Mouse (Mus musculus) CH12F3 (cell line): Measurements from ENCODE around the gene Spats2l.

Experiments used
- in situ Hi-C: fragments of 300-500 bp; cut with MboI; formaldehyde crosslinking; loops from 2 replicates; pipeline ENCODE4 v1.14.3; 2020; ENCODE audit warnings: low sequenced_read_pairs

The Spats2l gene

DNA sequence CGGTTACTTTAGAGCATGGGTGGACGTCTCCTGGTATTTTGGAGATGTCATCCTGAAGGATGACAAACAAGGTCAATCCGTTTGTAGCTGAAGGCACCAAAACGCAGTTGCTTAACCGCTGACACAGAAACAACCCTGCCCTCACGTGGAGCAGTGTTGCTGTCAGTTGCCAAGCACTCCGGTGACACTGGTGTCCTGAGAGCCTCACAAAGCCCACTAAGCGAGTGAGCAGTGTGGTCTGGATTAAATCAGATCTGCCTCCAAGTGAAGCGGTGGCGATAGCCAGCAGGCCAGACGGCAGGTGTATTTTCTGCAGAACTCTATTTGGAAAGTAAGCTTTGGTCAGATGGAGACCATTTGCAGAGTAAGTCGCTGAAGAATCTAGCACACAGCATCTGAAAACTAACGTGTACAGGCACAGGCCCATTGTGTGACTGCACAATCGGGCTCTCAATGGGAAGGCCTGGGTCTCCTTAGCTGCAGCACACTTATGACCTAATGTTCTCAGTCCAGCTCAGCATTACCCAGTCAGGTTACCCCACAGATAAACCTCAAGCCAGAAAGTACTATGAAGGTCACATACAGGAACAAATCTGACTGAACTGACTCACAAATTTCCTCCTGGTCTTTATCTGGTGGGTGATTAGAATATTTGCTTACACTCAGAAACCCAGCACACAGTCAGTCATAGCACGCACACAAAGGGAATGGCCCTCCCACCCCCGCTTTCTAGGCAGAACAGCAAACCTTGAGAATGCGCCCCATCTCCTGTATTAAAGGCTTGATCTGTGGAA, 51.2 kb downstream of the Spats2l start:
- in situ Hi-C loops: no loop called here

DNA sequence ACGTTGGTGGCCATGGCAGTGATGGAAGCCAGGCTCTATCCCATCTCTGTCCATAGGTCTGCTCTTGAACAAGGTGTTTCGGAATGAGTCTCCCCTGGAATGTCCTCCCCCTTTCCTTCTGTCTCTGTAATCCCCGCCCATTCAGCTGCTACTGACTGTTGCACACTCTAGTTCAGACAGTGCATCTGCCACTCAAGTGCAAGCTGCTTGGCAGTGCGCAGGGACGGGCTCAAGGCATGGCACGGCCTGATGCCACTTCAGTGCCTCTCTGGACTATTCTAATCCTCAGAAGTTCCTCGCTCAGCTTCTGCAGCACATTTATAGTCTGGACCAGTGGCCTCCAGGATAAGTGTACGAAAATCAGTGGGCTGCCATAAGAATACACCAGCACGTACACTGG, 52.3 kb downstream of the Spats2l start:
- in situ Hi-C loops: no loop called here

DNA sequence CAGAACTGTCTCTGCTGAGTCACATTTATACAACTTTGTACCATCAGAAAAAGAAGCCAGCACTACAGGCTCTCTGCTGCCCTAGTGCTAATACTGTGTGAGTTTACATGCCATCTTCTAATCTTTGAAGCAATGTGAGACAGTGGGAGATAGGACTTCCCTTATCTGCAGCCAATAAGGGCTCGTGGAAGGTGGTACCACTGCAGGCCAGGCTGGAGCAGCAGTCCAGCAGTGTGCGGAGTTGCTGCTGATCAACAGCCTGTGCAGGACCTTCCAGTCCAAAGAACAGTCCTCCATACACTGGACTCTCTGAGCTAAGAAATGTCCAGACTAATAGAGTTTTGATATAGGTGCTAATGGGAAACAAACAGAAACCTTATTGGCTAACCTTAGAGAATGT, 59.2 kb downstream of the Spats2l start:
- in situ Hi-C loops: no loop called here

DNA sequence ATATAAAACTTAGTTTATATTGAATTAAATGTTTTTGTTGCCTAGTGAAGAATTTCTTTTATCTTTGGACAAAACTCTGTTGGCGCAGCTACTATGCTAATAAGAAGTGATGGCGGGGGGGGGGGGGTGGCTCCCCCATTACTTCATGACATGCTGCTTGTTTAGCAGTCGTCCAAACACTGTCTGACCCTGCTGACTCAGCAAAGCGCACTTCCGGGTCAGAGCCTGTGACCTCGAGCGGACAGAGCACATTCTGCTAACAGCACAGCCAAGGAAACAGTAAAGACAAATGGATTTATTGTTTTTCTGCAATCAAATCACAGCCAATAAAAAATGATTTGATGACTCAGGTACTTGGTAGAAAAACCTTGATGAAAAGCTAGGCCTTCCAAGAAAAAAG, 61.2 kb downstream of the Spats2l start:
- in situ Hi-C loops: no loop called here

DNA sequence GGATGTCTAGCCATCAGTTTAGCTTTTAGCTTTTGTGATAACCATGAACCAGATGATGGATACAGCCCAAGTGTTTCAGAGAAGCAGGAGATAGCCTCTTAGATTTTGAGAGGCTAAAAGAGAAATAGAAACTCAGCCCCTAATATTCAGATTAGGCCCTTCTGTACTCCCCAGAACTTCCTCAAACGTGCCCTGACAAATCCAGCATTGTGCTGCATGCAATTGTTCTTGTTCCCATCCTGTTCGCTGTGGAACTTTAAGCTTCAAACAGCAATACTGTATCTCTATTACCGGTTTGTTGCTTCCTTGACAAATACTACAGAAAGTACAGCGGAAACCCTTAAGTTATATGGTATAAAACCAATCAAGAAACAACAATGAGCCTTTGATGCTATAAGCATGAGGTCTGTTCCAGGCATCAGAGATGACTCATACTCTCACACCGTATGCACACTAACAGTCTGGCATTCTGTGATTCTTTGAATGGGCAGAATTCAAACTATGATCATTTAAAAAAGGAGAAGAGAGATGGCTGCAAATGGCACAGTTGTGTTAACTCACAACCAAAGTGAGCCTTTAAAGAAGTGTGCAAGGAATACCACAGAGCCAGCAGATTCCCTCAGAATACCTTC, 62.8 kb downstream of the Spats2l start:
- in situ Hi-C loops: no loop called here

DNA sequence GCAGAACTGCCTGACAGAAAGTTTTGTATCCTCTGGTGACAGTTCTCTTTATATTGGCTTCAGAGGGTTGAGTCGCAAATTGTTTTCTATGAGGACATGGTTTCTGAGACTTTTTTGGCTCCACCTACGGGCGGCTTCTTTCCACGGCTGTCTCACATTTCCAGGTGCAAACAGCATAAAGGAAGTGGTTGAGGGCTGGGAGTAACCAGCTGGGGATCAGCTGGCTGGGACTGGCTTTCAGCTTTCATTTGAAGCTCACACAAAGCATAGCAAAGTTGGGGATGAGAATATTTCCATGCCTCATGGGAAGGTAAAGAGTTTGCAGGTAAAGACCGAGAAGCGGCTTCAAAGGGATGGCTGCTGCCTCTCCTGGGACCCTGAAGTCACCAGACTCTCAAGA, 65.9 kb downstream of the Spats2l start:
- in situ Hi-C loops: no loop called here

DNA sequence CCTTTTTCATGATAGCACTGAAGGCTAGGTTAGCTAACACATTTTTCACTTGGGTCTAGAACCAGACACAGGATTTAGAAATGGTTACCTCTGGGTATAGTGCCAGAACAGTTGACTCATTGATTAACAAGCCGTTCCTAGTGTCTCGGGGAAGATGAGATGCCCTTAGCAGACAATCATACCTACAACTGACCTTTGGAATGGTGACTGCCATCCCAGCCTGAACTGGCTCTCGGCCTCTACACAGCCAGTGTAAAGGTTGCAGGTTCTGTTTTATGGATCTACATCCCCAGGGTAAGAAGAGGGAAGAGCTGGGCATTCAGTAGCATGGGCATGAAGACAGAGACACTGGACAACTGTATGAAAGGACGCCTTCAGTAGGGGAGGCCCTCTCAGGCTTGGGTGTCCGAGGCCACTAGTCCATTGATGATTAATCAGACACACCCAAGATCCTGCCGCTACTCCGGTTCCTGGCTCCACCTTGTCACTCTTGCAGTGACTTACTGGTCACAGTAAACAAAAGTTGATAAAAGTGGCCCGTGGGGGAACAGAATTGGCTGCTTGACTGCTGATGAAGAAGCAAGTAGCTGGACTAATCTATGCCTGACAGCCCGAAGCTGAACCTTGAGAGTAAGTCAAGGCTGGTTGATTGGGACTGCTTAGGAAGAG, 71.2 kb downstream of the Spats2l start:
- in situ Hi-C loops: no loop called here

DNA sequence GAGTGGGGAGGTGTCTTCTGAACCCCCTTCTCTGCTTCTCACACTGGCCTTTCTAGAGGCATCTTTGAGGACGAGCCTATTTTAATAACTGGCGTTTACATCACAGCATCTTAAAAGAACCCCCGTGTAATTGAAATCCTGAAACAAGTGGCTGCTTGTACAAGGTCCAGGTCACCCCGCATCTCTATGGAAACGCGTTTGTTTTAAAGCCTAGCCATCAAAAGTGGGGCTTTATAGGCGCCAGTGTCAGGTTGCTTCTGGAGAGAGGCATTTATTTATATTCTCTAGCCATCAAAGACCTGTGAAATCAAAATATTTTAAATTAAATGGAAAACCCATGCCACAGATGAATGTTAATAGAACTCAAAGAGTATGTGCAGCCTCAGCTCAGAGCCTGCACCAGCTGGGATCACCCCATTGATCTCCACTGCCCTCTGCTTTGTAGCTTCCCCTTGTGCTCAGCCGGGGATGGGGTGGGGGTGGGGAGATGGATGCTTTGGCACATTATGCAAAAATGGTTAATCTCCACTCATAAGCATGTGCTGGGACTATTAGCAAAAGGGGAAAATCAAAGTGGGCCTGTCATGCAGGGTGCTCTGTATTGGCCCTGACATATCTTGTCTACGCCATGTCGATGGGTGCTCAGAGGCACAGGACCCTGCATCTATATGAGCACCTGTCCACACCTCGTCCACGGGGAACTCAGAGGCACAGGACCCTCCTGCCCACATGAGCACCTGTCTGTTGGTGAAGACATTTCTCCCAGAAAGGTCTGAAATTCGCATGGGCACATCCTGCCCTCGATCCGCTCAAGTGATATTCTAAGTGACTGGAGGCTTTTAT, 73.1 kb downstream of the Spats2l start:
- in situ Hi-C loops: no loop called here

DNA sequence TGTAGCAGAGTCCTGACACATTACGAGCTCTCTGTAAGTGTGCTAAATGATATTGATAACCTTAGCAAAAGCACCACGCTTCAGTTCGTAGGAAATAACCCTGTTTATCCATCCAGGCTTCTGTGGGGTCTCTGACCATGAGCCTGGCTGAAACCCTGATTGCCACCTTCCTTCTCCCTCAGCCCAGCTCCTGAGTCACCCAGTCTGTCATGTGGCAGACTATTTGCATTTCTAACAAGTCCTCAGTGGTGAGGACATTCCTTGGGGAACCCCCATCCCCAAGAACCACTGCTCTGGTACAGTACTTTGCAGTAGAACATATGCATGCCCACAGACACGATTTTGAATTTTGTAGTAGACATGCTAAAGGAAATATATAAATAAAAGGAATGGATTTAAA, 75.1 kb downstream of the Spats2l start:
- in situ Hi-C loops: no loop called here

DNA sequence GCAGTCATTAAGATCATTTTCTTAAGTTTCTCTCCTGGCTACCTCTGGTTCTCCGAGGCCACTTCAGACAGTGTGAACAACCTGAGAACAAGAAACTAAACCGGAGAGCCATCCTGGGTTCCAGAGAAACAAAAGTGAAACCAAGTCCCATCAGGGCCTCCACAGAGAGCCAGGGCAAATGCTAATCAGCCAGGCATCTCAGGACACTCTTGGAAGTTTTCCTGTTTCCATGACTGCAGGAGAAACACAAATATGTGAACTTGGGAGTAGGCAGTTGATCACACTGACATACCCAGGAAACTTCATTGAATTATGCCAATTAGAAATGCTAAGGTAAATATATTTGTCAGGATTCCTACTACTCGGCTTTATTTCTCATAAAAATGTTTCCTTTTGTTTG, 76.0 kb downstream of the Spats2l start:
- in situ Hi-C loops: no loop called here

DNA sequence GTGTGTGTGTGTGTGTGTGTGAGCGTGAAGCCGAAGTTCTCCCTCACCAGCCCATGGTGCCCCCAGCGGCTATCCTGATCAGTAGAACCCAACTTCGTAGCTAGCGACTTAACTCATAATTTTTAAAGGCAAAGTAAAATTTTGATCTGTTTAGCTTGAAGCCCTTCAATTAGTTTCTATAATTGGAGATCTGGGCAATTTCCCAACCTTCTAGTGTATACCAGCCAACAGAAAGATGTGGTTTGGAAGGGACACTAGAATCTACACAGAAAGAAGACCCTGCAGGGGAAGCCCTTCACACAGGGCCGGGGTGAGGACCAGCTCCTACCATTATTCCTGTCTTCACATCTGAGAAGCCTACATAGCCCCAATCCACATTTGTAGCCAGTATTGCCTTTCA, 77.9 kb downstream of the Spats2l start:
- in situ Hi-C loops: no loop called here

DNA sequence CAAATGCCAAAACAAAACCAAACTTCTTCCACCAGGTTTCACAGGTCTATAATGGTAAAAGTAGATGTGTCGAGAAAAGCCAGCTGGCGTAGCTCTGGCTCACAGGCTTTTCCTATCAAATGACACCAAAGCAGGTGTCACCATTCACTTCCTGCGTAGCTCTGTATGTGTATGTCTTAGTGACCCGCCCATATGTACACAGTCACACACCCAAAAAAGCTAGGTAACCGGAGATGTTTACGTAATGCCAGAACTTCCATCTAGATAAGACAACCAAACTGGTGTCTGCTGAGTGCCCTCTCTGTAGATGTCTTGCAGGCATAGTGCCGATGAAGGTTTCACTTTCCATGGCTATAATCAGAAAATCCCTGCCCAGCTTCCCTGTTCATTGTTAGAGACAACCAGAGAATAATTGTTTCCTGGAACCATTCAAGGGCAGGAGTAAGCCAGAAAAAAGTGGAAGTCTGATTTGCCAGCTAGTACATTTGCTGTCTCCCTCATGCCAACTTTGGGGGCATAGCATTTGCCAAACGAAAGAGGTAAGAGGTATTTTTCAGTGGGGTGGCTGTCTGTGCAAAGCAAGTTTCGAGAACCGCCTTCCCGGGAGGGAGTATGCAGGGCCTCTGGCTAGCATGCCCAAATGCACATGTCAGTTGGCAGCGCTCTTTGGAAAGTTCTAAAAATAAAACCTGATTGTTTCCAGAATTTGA, 78.8 kb downstream of the Spats2l start:
- in situ Hi-C loops: no loop called here

DNA sequence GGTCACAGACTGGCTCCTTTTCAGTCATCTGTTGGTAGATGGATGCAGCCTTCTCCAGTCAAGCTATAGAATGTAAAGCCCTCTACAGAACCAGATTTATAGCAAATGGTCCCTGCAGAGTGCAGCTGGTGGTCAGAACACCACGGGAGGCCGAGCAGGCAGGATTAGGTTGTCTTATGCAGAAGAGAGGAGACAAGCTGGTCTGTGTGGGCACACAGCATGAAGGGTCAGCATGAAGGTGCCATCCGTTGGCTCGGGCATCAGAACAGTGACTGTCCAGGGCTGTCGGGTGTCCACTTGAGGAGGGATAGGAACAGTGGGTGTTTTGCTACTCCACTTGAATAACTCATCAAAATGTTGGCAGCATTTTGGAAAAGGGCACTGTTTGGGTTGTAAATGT, 83.8 kb downstream of the Spats2l start:
- in situ Hi-C loops: no loop called here

DNA sequence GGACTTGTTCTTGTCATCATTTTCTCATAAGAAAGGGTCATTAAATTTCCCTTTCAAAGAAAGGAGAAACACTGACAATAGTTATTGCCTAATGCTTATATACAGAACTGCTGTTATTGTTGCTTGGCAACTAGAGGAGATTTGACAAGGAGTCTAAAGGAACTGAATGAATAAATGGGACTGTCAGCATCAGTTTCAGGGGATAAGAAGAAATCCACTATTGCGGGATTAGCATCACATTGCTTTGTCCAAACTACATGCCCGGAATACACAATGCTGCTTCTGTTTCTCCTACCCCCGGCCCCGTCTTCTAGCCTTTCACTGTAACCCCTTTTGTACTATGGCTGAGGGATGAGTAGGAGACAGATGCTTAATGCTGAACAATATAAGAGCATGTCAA, 88.1 kb downstream of the Spats2l start:
- in situ Hi-C loops: no loop called here

DNA sequence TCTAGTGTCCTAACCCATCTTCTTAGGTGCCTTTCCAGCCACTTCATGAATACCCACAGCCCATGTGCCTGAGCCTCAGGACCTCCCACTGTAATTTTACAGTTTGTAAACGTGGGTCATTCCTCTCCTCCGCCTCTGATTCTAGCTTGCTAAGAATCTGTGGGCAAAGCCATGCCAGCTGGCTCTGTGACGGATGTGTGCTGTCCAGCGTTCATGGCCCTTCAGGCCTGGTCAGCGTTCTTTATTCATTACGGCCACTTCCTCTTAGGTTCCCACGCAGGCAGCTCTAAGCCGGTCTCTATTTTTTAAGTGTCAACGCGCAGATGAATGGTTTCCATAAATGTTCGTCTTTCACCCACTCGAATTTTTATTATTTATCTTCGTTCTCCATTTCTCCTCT, 94.7 kb downstream of the Spats2l start:
- in situ Hi-C loops: no loop called here

DNA sequence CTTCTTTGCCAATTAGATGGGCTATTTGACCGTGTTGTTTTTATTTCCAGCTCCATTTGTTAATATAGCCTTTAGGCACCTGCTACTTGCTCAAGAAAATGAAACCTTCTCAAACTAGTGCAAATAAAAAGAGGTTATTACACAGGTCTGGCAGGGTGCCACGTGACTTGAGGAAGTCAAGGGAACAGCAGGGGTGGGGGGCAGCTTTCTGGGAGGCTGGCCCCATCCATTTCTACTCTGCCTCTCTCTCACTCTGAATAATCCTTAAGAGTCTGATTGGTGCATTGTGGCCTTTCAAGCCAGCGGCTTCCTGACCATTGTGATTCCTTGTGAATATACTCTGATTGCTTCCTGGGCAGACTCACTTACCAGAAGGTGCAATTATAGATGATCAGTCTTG, 98.0 kb downstream of the Spats2l start:
- in situ Hi-C loops: no loop called here

DNA sequence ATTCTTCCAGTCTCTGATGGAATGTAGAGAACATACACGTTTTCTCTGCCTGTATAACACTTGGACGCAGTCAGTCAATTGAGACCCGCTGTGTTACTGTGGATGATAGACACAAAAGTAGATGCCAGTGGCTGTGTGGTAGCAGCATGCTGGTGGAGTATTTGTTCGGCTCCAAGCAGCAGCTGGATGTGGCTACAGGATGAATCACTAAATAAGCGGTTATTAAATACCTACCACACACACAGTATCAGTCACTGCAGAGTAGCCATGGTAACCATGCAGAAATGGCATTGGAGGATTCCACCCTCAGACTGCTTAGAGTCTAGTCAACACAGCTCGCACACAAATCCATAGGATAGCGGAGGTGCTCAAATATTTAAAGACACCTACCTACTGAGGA, 100.0 kb downstream of the Spats2l start:
- in situ Hi-C loops: no loop called here

DNA sequence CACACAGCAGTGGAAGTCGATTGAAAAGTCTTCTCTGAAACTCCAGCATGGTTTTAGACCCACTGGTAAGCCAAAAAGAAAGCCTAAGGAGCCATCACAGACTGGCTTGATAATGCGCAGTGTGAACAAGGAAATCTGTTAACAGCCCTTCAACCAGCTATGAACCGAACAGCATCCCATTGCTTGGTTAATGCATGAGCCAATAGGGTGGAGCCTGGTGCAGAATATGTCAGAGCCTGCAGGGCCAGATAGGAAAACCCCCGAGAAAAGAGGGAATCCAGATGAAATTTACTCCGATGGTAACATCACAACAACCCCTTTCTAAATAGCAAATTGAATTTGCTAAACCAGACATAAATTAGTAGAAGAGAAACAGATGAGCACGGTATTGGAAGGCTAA, 101.1 kb downstream of the Spats2l start:
- in situ Hi-C loops: no loop called here

DNA sequence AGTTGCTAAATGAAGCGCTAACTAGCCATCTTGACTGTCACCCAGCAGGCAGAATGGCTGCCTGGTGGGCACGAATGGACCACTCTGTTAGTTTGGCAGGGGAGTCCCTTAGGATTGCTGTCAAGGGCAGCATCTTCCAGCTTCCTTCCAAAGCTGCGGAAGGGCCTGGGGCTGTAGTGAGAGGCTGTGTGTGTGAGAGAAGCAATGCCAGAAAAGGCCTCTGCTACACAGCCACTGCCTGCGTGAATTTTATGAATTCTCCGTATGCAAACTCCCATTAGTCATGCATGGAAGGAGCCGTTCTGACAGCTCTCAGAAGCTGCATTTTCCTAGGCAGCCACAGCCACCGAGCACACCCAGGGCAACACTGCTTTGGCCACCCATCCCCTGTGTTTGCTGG, 101.5 kb downstream of the Spats2l start:
- in situ Hi-C loops: no loop called here

DNA sequence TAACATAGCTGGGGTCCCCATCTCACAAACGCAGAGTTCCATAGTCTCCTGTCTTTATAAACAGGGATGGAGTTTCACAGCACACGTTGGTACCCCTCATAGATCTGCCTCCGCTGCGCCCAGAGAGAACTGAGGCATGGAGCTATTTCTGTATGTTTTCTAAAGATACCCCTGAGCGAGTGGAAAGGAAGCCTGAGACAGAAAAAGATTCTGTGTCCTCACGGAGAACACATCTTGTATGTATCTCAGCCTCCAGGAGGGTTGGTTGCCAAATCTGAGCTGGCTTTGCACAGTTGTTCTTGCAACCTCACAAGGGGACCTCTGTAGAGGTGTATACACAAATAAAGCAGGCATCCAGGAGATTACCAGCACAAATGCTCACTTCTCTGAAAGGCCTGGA, 105.0 kb downstream of the Spats2l start:
- in situ Hi-C loops: no loop called here

DNA sequence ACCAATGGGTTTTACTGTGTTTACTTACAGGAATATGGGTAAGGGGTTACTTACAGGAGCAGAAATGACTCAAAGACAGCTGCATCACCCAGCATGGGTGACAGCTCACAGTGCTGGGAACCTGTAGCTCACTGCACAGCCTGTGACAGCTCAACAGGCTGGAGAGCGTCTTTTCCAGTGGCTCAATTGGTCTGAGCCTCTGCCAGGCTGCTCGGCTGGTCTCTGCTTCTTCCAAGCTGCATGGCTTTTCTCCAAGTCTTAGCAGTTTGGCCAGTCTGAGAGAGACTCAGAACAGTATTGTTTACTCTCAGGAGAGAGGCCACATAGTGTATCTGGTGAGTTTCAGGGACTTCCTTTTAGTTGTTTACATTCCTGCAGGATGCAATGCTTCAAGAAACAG, 110.9 kb downstream of the Spats2l start:
- in situ Hi-C loops: no loop called here
